Comparison of ENCODE assay signal across 8 mouse cellular contexts in genomic region chr9:121555395-121556000, GRCm38 (mm10).
DNase-seq lines count a peak whose midpoint lies in the region; TF ChIP-seq lines count a peak whose summit lies in the region.

No protein-coding gene starts in this region.

- in situ Hi-C loops in CH12.LX (cut with MboI; ENCODE audit: low pct_ligation_motif_present, low pct_unique_long_range_greater_than_20kb, low sequenced_read_pairs): no loop called here

- no peak for TF ChIP-seq POLR2A in CH12.LX (IDR thresholded peaks at IDR 0.05; ENCODE audit: low read depth, low read length)
- TF ChIP-seq POLR2A in brain, embryonic 14.5 days (IDR thresholded peaks at IDR 0.05; ENCODE audit: borderline replicate concordance, extremely low read depth, insufficient read depth, insufficient read length, poor library complexity, severe bottlenecking): no peak

- H3K4me1 ChIP-seq in CH12.LX (ENCODE audit: control insufficient read depth in 1 of 2, insufficient read depth in 2 of 2): peaks cover 15 to 36% of the 10 kb centered on the region in 2 experiments

- no peaks in the 10 kb centered on the region for H3K27me3 ChIP-seq in CH12.LX (replicated peaks)

- no peak overlapping the region for H3K27ac ChIP-seq in CH12.LX (ENCODE audit: insufficient read depth, low read depth)

- TF ChIP-seq CTCF in CH12.LX (conservative IDR thresholded peaks at IDR 0.05 in 1 of 2, IDR thresholded peaks at IDR 0.05 in 1 of 2; ENCODE audit: low read depth in 2 of 2, low read length in 2 of 2): no peak
- TF ChIP-seq CTCF in brain, embryonic 14.5 days (IDR thresholded peaks at IDR 0.05; ENCODE audit: borderline replicate concordance, extremely low read depth, insufficient read depth, insufficient read length): no peak

- dilution Hi-C loops in CH12.LX (cut with MboI; ENCODE audit: extremely low pct_ligation_motif_present, extremely low pct_unique_long_range_greater_than_20kb, low sequenced_read_pairs): no loop called here

- no peak for TF ChIP-seq RAD21 in CH12.LX (IDR thresholded peaks at IDR 0.05; ENCODE audit: low read depth, low read length)

- no peaks in the 10 kb centered on the region for H3K79me2 ChIP-seq in CH12.LX (replicated peaks; ENCODE audit: control insufficient read depth, extremely low read depth, insufficient read depth, poor library complexity, severe bottlenecking)

- H3K4me3 ChIP-seq in CH12.LX (replicated peaks in 1 of 3; ENCODE audit: low read depth in 2 of 3, low read length in 2 of 3, poor library complexity in 1 of 3): no peak overlapping the region

- peak; percentile 25 for DNase-seq in CH12.LX (ENCODE audit: extremely low read depth)
- peak; percentile 91 for DNase-seq in brain, embryonic 14.5 days (ENCODE audit: low read depth)
- peak; percentile 56 for DNase-seq in heart, adult 8-10 months (ENCODE audit: low spot score)
- DNase-seq in kidney, postnatal 4 days: peak; percentile 38 to 54
- DNase-seq in lung, postnatal 4 days: peak; percentile 34 to 48
- DNase-seq in spleen, postnatal 10 days (ENCODE audit: low spot score in 2 of 2): no peak
- no peak for DNase-seq in spleen, postnatal 14 days (ENCODE audit: low spot score in 2 of 2)
- DNase-seq in urinary bladder, postnatal 36 days (ENCODE audit: low spot score in 2 of 2): no peak

- no peak overlapping the region for H3K9ac ChIP-seq in CH12.LX (ENCODE audit: insufficient read depth, low read depth)

- TF ChIP-seq EP300 in CH12.LX (IDR thresholded peaks at IDR 0.05; ENCODE audit: low read length): no peak

- no peaks in the 10 kb centered on the region for H3K36me3 ChIP-seq in CH12.LX (replicated peaks in 1 of 2; ENCODE audit: control insufficient read depth in 1 of 2, insufficient read depth in 1 of 2, low read length in 1 of 2)

- peak overlapping the region; percentile 67 for H3K4me2 ChIP-seq in CH12.LX (ENCODE audit: insufficient read depth, low read depth, poor library complexity, severe bottlenecking)

- H3K9me3 ChIP-seq in CH12.LX (replicated peaks; ENCODE audit: low read length): no peaks in the 10 kb centered on the region

TF ChIP-seq in CH12.LX, 34 proteins besides CTCF, POLR2A, EP300 and RAD21:
- TF ChIP-seq SIN3A (IDR thresholded peaks at IDR 0.05; ENCODE audit: low read length) (no peak), MAFK (IDR thresholded peaks at IDR 0.05; ENCODE audit: insufficient replicate concordance, low read length) (no peak)

Comparison
In these comparisons a context has a peak if more than half of its experiments do, and no peak if none do; other contexts are left out.
1. DNase-seq: peak in CH12.LX (single experiment), brain, embryonic 14.5 days (single experiment), heart, adult 8-10 months (single experiment), kidney, postnatal 4 days (2 of 2) and lung, postnatal 4 days (2 of 2); none in spleen, postnatal 10 days (0 of 2), spleen, postnatal 14 days (0 of 2) and urinary bladder, postnatal 36 days (0 of 2).